In the genomic region with DNA sequence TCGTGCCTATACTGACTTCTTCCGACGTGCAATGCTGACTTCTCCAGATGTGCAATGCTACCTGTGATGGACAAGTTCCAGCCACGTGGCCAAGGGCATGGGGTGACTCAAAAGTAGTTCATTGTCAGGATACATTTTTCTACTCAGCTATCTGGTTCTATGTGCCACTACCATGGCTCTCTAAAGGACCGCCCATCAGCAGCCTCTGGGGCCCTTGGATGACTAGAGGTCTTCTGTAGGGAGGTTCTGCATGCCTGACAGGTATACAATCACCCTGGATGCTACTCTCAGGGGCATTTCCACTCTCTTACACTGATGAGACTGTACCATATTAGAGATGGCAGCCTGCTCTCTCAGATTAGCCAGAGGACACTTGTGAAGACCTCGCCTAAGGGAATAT, we compare ENCODE assay signal across 26 mouse cellular contexts. TPM values are rescaled to one million over a fixed set of nuclear protein-coding genes. Genes with fewer than 3 reads are reported as not detected.
DNase-seq lines count a peak whose midpoint lies in the region; ATAC-seq and TF ChIP-seq lines count a peak whose summit lies in the region.
"Had no signal": no experiment of that assay in that cellular context is flagged by ENCODE, and none has a peak within 500 bp of the region (broad histone marks: within the 10 kb centered on the region; RNA-seq: fewer than 3 reads in every experiment).

No protein-coding gene starts in this region.

- no peak overlapping the region for H3K4me2 ChIP-seq in kidney, embryonic 14.5 days (replicated peaks; ENCODE audit: low read depth, low read length)
- H3K4me2 ChIP-seq in intestine, embryonic 15.5 days (replicated peaks) = no peak overlapping the region
- H3K4me2 ChIP-seq in liver, embryonic 14.5 days (ENCODE audit: low read depth) = peak overlapping the region; percentile 67
- no peak overlapping the region for H3K4me2 ChIP-seq in stomach, postnatal 0 days (replicated peaks; ENCODE audit: low read depth)
- no peak overlapping the region for H3K4me2 ChIP-seq in forebrain, embryonic 14.5 days (ENCODE audit: low read length)
- H3K4me2 ChIP-seq: embryonic facial prominence, embryonic 15.5 days; heart, embryonic 13.5 days; hindbrain, embryonic 14.5 days; limb, embryonic 13.5 days; lung, embryonic 15.5 days; midbrain, embryonic 13.5 days; neural tube, embryonic 12.5 days had no signal

- peaks cover 16% of the 10 kb centered on the region; the same call in 1 of the 2 replicates for H3K4me1 ChIP-seq in kidney, embryonic 14.5 days (ENCODE audit: control insufficient read depth, insufficient read depth, low read length)
- H3K4me1 ChIP-seq in intestine, embryonic 15.5 days (replicated peaks) = 0 out of 2 replicates have a peak, but pooled peaks cover 2% of the 10 kb centered on the region
- peaks cover 68 to 69% of the 10 kb centered on the region in 2 experiments for H3K4me1 ChIP-seq in liver, embryonic 14.5 days (replicated peaks; ENCODE audit: control insufficient read depth in 2 of 2, insufficient read depth in 2 of 2, low read length in 1 of 2)
- no peaks in the 10 kb centered on the region for H3K4me1 ChIP-seq in stomach, postnatal 0 days (replicated peaks; ENCODE audit: control insufficient read depth, insufficient read depth)
- no peaks in the 10 kb centered on the region for H3K4me1 ChIP-seq in forebrain, embryonic 14.5 days (ENCODE audit: control insufficient read depth, insufficient read depth, low read length)
- H3K4me1 ChIP-seq: embryonic facial prominence, embryonic 15.5 days; lung, embryonic 15.5 days; neural tube, embryonic 12.5 days had no signal

- ATAC-seq in kidney, embryonic 14.5 days (ENCODE audit: low FRiP score, low TSS enrichment) = no peak
- peak; percentile 24 for ATAC-seq in intestine, embryonic 15.5 days
- ATAC-seq in liver, embryonic 14.5 days (ENCODE audit: insufficient read depth) = no peak
- no peak for ATAC-seq in stomach, postnatal 0 days (ENCODE audit: low FRiP score, low TSS enrichment)
- no peak for ATAC-seq in forebrain, embryonic 14.5 days
- no peak for ATAC-seq in activated CD4-positive, CD25-positive, alpha-beta regulatory T cell, adult 4 months
- ATAC-seq: midbrain, embryonic 13.5 days had no signal

- H3K27ac ChIP-seq in kidney, embryonic 14.5 days (ENCODE audit: low read depth, low read length) = 0 out of 2 replicates have a peak overlapping the region, but pooled peaks have one; percentile 17
- peak overlapping the region; percentile 84 for H3K27ac ChIP-seq in intestine, embryonic 15.5 days
- H3K27ac ChIP-seq in liver, embryonic 14.5 days = peak overlapping the region; percentile 99
- peak overlapping the region; percentile 45; the same call in 1 of the 2 replicates for H3K27ac ChIP-seq in stomach, postnatal 0 days (replicated peaks)
- H3K27ac ChIP-seq in forebrain, embryonic 14.5 days (ENCODE audit: low read depth, low read length) = no peak overlapping the region
- H3K27ac ChIP-seq: embryonic facial prominence, embryonic 15.5 days; gastrocnemius, adult 2 months; heart, embryonic 13.5 days; hindbrain, embryonic 14.5 days; limb, embryonic 13.5 days; lung, embryonic 15.5 days; midbrain, embryonic 13.5 days; neural tube, embryonic 12.5 days had no signal

- no peak overlapping the region for H3K4me3 ChIP-seq in kidney, embryonic 14.5 days (ENCODE audit: low read length)
- H3K4me3 ChIP-seq in intestine, embryonic 15.5 days (replicated peaks) = no peak overlapping the region
- H3K4me3 ChIP-seq in liver, embryonic 14.5 days (ENCODE audit: insufficient read depth in 1 of 2, low read depth in 2 of 2, low read length in 2 of 2) = no peak overlapping the region
- no peak overlapping the region for H3K4me3 ChIP-seq in stomach, postnatal 0 days (ENCODE audit: low read depth, low read length)
- no peak overlapping the region for H3K4me3 ChIP-seq in forebrain, embryonic 14.5 days (ENCODE audit: low read depth, low read length)
- H3K4me3 ChIP-seq: embryonic facial prominence, embryonic 15.5 days; gastrocnemius, adult 2 months; heart, embryonic 13.5 days; limb, embryonic 13.5 days; lung, embryonic 15.5 days; midbrain, embryonic 13.5 days; neural tube, embryonic 12.5 days had no signal

- H3K9ac ChIP-seq in kidney, embryonic 14.5 days (ENCODE audit: low read depth, low read length) = no peak overlapping the region
- no peak overlapping the region for H3K9ac ChIP-seq in intestine, embryonic 15.5 days
- peak overlapping the region; percentile 44 for H3K9ac ChIP-seq in liver, embryonic 14.5 days (replicated peaks)
- no peak overlapping the region for H3K9ac ChIP-seq in stomach, postnatal 0 days (ENCODE audit: low read length)
- no peak overlapping the region for H3K9ac ChIP-seq in forebrain, embryonic 14.5 days (ENCODE audit: low read length)
- H3K9ac ChIP-seq: embryonic facial prominence, embryonic 15.5 days; heart, embryonic 13.5 days; hindbrain, embryonic 14.5 days; limb, embryonic 13.5 days; lung, embryonic 15.5 days; midbrain, embryonic 13.5 days; neural tube, embryonic 12.5 days had no signal

- DNase-seq in kidney, adult 11 months = no peak
- peak in 2 of 3 experiments; percentile 36 to 47 for DNase-seq in liver, embryonic 14.5 days (ENCODE audit: low read depth in 3 of 3, low spot score in 3 of 3)
- no peak for DNase-seq in stomach, postnatal 0 days (ENCODE audit: low spot score)
- no peak for DNase-seq in forebrain, embryonic 14.5 days (ENCODE audit: low spot score)
- no peak for DNase-seq in embryo, embryonic 10 days (ENCODE audit: low spot score)
- DNase-seq: adrenal gland, adult 8-10 months; cerebellum, adult 11 months; cerebellum, postnatal 14 days; embryo, embryonic 11 days; gastrocnemius, adult 2 months; heart, adult 11 months; heart, postnatal 36 days; kidney, adult 18-20 months; kidney, postnatal 4 days; lung, postnatal 4 days; right cerebral cortex, adult 18-20 months had no signal

- no peaks in the 10 kb centered on the region for H3K9me3 ChIP-seq in kidney, embryonic 14.5 days (ENCODE audit: control insufficient read depth, low read length)
- H3K9me3 ChIP-seq in intestine, embryonic 15.5 days = no peaks in the 10 kb centered on the region
- H3K9me3 ChIP-seq in liver, embryonic 14.5 days (ENCODE audit: control insufficient read depth, low read length) = no peaks in the 10 kb centered on the region
- no peaks in the 10 kb centered on the region for H3K9me3 ChIP-seq in stomach, postnatal 0 days (ENCODE audit: control insufficient read depth, low read length)
- H3K9me3 ChIP-seq in forebrain, embryonic 14.5 days (replicated peaks; ENCODE audit: control insufficient read depth, low read length) = no peaks in the 10 kb centered on the region
- H3K9me3 ChIP-seq: embryonic facial prominence, embryonic 15.5 days; heart, embryonic 13.5 days; limb, embryonic 13.5 days; lung, embryonic 15.5 days; midbrain, embryonic 13.5 days; neural tube, embryonic 12.5 days had no signal

- no peak for TF ChIP-seq EP300 in liver, embryonic 14.5 days (IDR thresholded peaks at IDR 0.05; ENCODE audit: low read depth)
- TF ChIP-seq EP300 in stomach, postnatal 0 days (optimal IDR thresholded peaks at IDR 0.05) = no peak

- 76% methylated on average over 6 of the region's 6 CpGs for WGBS in kidney, embryonic 14.5 days
- 72% methylated on average over 6 of the region's 6 CpGs for WGBS in intestine, embryonic 15.5 days
- WGBS in liver, embryonic 14.5 days (ENCODE audit: insufficient replicate concordance) = 54% methylated on average over 6 of the region's 6 CpGs
- WGBS in stomach, postnatal 0 days = 77% methylated on average over 6 of the region's 6 CpGs
- WGBS in forebrain, embryonic 14.5 days = 88% methylated on average over 6 of the region's 6 CpGs

- no peaks in the 10 kb centered on the region for H3K27me3 ChIP-seq in kidney, embryonic 14.5 days (ENCODE audit: control insufficient read depth, insufficient read depth, low read length)
- no peaks in the 10 kb centered on the region for H3K27me3 ChIP-seq in intestine, embryonic 15.5 days (replicated peaks)
- H3K27me3 ChIP-seq in liver, embryonic 14.5 days (ENCODE audit: control insufficient read depth, insufficient read depth, low read length) = no peaks in the 10 kb centered on the region
- no peaks in the 10 kb centered on the region for H3K27me3 ChIP-seq in stomach, postnatal 0 days (ENCODE audit: control insufficient read depth, insufficient read depth, low read length)
- H3K27me3 ChIP-seq in forebrain, embryonic 14.5 days (replicated peaks; ENCODE audit: control insufficient read depth, insufficient read depth, low read length) = no peaks in the 10 kb centered on the region
- H3K27me3 ChIP-seq: embryonic facial prominence, embryonic 15.5 days; heart, embryonic 13.5 days; limb, embryonic 13.5 days; lung, embryonic 15.5 days; midbrain, embryonic 13.5 days; neural tube, embryonic 12.5 days had no signal

- TF ChIP-seq CTCF in liver, embryonic 14.5 days (IDR thresholded peaks at IDR 0.05; ENCODE audit: low read depth) = no peak
- no peak for TF ChIP-seq CTCF in stomach, postnatal 0 days (IDR thresholded peaks at IDR 0.05; ENCODE audit: low read depth)

- no peaks in the 10 kb centered on the region for H3K36me3 ChIP-seq in kidney, embryonic 14.5 days (ENCODE audit: control insufficient read depth, insufficient read depth, low read length)
- no peaks in the 10 kb centered on the region for H3K36me3 ChIP-seq in intestine, embryonic 15.5 days
- H3K36me3 ChIP-seq in liver, embryonic 14.5 days (replicated peaks; ENCODE audit: control insufficient read depth, insufficient read depth, low read depth) = no peaks in the 10 kb centered on the region
- no peaks in the 10 kb centered on the region for H3K36me3 ChIP-seq in stomach, postnatal 0 days (ENCODE audit: control insufficient read depth, insufficient read depth, low read length)
- H3K36me3 ChIP-seq in forebrain, embryonic 14.5 days (ENCODE audit: control insufficient read depth, insufficient read depth, low read length) = no peaks in the 10 kb centered on the region
- H3K36me3 ChIP-seq: embryonic facial prominence, embryonic 15.5 days; heart, embryonic 13.5 days; limb, embryonic 13.5 days; lung, embryonic 15.5 days; midbrain, embryonic 13.5 days; neural tube, embryonic 12.5 days had no signal

RNA-seq across cellular contexts. Expression of a gene that starts 41.8 kb away (rescaled TPM):
- polyA plus RNA-seq in kidney, embryonic 14.5 days (2014; fragmentation: Nextera tagmentation; extraction: Ambion mirVana) = 58.1 and 86.3 TPM in 2 replicates
- 102 and 106 TPM in 2 replicates for polyA plus RNA-seq in intestine, embryonic 15.5 days (2015; fragmentation: Nextera tagmentation; extraction: Ambion mirVana)
- 36.3 and 46.0 TPM in 2 replicates for polyA plus RNA-seq in liver, embryonic 14.5 days (2012; rRNA removed)
- 41.6 and 43.3 TPM in 2 replicates for polyA plus RNA-seq in liver, embryonic 14.5 days (2014; fragmentation: Nextera tagmentation; extraction: Ambion mirVana)
- 56.5 and 56.8 TPM in 2 replicates for polyA plus RNA-seq in stomach, postnatal 0 days (2015; fragmentation: Nextera tagmentation; extraction: Ambion mirVana)
- polyA plus RNA-seq in forebrain, embryonic 14.5 days (2014; fragmentation: Nextera tagmentation; extraction: Ambion mirVana) = 38.4 and 43.2 TPM in 2 replicates
- polyA plus RNA-seq in activated CD4-positive, CD25-positive, alpha-beta regulatory T cell, adult 4 months (2017; shearing (Covaris generic)) = 10 to 100 TPM; 45.4 to 47.0 TPM

Comparison
In these comparisons a context has a peak if more than half of its experiments do, and no peak if none do; other contexts are left out.
1. DNase-seq: peak in liver, embryonic 14.5 days (2 of 3); none in kidney, adult 11 months (single experiment), stomach, postnatal 0 days (single experiment), forebrain, embryonic 14.5 days (single experiment) and embryo, embryonic 10 days (single experiment).